Mouse (Mus musculus) embryo, embryonic 11.5 days (tissue): ENCODE data around the gene Myo10.

Experiments
- DNase-seq: peaks from one replicate; pipeline ENCODE4 v3.0.0-alpha.2; 2012; ENCODE audit warnings: low read depth, low spot score

Myo10 gene

GRCm38 (mm10) chr15:25719270-25719669 lies 96.9 kb downstream of the Myo10 start:
- DNase-seq = no peak

- no peak for DNase-seq
Measured at GRCm38 (mm10) chr15:25720263-25720662, 97.9 kb downstream of the Myo10 start.

- DNase-seq = no peak
Measured at GRCm38 (mm10) chr15:25723281-25724113, 101.2 kb downstream of the Myo10 start.

GRCm38 (mm10) chr15:25724549-25724948 lies 102.2 kb downstream of the Myo10 start:
- DNase-seq = no peak

- no peak for DNase-seq
Measured at GRCm38 (mm10) chr15:25726814-25727213, 104.5 kb downstream of the Myo10 start.

- no peak for DNase-seq
Measured at GRCm38 (mm10) chr15:25728501-25728900, 106.2 kb downstream of the Myo10 start.

GRCm38 (mm10) chr15:25731053-25731452 lies 108.7 kb downstream of the Myo10 start:
- no peak for DNase-seq

- DNase-seq = no peak
Measured at GRCm38 (mm10) chr15:25732758-25733428, 110.6 kb downstream of the Myo10 start.

- no peak for DNase-seq
Measured at GRCm38 (mm10) chr15:25733739-25734430, 111.6 kb downstream of the Myo10 start.

- DNase-seq = no peak
Measured at GRCm38 (mm10) chr15:25736531-25736930, 114.2 kb downstream of the Myo10 start.

- DNase-seq = no peak
Measured at GRCm38 (mm10) chr15:25740271-25740670, 117.9 kb downstream of the Myo10 start.

- DNase-seq = no peak
Measured at GRCm38 (mm10) chr15:25742196-25742595, 119.9 kb downstream of the Myo10 start.

- DNase-seq = no peak
Measured at GRCm38 (mm10) chr15:25751510-25751909, 129.2 kb downstream of the Myo10 start.

- DNase-seq = no peak
Measured at GRCm38 (mm10) chr15:25752597-25752996, 130.3 kb downstream of the Myo10 start.

GRCm38 (mm10) chr15:25753003-25753402 lies 130.7 kb downstream of the Myo10 start:
- DNase-seq = no peak

GRCm38 (mm10) chr15:25753878-25754277 lies 131.6 kb downstream of the Myo10 start:
- no peak for DNase-seq

- no peak for DNase-seq
Measured at GRCm38 (mm10) chr15:25754342-25754951, 132.1 kb downstream of the Myo10 start.

GRCm38 (mm10) chr15:25755536-25755935 lies 133.2 kb downstream of the Myo10 start:
- no peak for DNase-seq

GRCm38 (mm10) chr15:25756072-25756471 lies 133.7 kb downstream of the Myo10 start:
- no peak for DNase-seq

GRCm38 (mm10) chr15:25758037-25758436 lies 135.7 kb downstream of the Myo10 start:
- no peak for DNase-seq

GRCm38 (mm10) chr15:25758500-25759086 lies 136.3 kb downstream of the Myo10 start:
- no peak for DNase-seq

- DNase-seq = no peak
Measured at GRCm38 (mm10) chr15:25760304-25760703, 138.0 kb downstream of the Myo10 start.
